ENCODE assay signal across 25 mouse cellular contexts in genomic region chr2:92687702-92688101, GRCm38 (mm10).
DNase-seq lines count a peak whose midpoint lies in the region; ATAC-seq and TF ChIP-seq lines count a peak whose summit lies in the region.
"Had no signal": no experiment of that assay in that cellular context is flagged by ENCODE, and none has a peak within 500 bp of the region (broad histone marks: within the 10 kb centered on the region; RNA-seq: fewer than 3 reads in every experiment).

No protein-coding gene starts in this region.

- H3K27me3 ChIP-seq in kidney, embryonic 16.5 days (ENCODE audit: insufficient read depth, low read length), result no peaks in the 10 kb centered on the region
- H3K27me3 ChIP-seq: embryonic facial prominence, embryonic 12.5 days; heart, embryonic 13.5 days; hindbrain, embryonic 12.5 days; limb, embryonic 15.5 days; lung, embryonic 15.5 days; midbrain, embryonic 13.5 days had no signal

- intact Hi-C loops in heart, postnatal 10 days (cut with DNase I), result no loop called here

- no peak overlapping the region for H3K27ac ChIP-seq in kidney, embryonic 16.5 days (ENCODE audit: low read length)
- H3K27ac ChIP-seq in layer of hippocampus, adult 2 months, result peak overlapping the region; percentile 95
- peak overlapping the region; percentile 67 for H3K27ac ChIP-seq in cortical plate, adult 2 months (ENCODE audit: insufficient read depth, low read length)
- H3K27ac ChIP-seq: embryonic facial prominence, embryonic 12.5 days; heart, adult 2 months; heart, embryonic 13.5 days; hindbrain, embryonic 12.5 days; kidney, postnatal 0 days; limb, embryonic 15.5 days; liver, embryonic 14.5 days; lung, embryonic 15.5 days; midbrain, embryonic 13.5 days had no signal

- H3K9ac ChIP-seq in kidney, embryonic 16.5 days (replicated peaks; ENCODE audit: low read length), result no peak overlapping the region
- H3K9ac ChIP-seq: embryonic facial prominence, embryonic 12.5 days; heart, embryonic 13.5 days; hindbrain, embryonic 12.5 days; limb, embryonic 15.5 days; liver, embryonic 14.5 days; lung, embryonic 15.5 days; midbrain, embryonic 13.5 days had no signal

- H3K4me1 ChIP-seq in kidney, embryonic 16.5 days (ENCODE audit: insufficient read depth, low read length), result no peaks in the 10 kb centered on the region
- H3K4me1 ChIP-seq in cortical plate, adult 2 months (ENCODE audit: control insufficient read depth, insufficient read depth, low read length), result peaks cover 15% of the 10 kb centered on the region
- H3K4me1 ChIP-seq: embryonic facial prominence, embryonic 12.5 days; heart, embryonic 13.5 days; limb, embryonic 15.5 days; lung, embryonic 15.5 days; megakaryocyte, embryonic 14.5 days had no signal

- no peaks in the 10 kb centered on the region for H3K9me3 ChIP-seq in kidney, embryonic 16.5 days (ENCODE audit: low read length)
- H3K9me3 ChIP-seq: embryonic facial prominence, embryonic 12.5 days; heart, embryonic 13.5 days; hindbrain, embryonic 12.5 days; limb, embryonic 15.5 days; lung, embryonic 15.5 days; megakaryocyte, embryonic 14.5 days; midbrain, embryonic 13.5 days had no signal

- 50% methylated on average over 1 of the region's 1 CpGs for WGBS in kidney, embryonic 16.5 days

- TF ChIP-seq CTCF in layer of hippocampus, adult 2 months (conservative IDR thresholded peaks at IDR 0.05), result no peak
- no peak for TF ChIP-seq CTCF in cortical plate, adult 2 months (IDR thresholded peaks at IDR 0.05; ENCODE audit: extremely low read depth, insufficient read depth, low read length)

- no peak overlapping the region for H3K4me3 ChIP-seq in kidney, embryonic 16.5 days (ENCODE audit: low read length)
- no peak overlapping the region for H3K4me3 ChIP-seq in layer of hippocampus, adult 2 months
- no peak overlapping the region for H3K4me3 ChIP-seq in cortical plate, adult 2 months (ENCODE audit: insufficient read depth, low read length)
- H3K4me3 ChIP-seq: embryonic facial prominence, embryonic 12.5 days; heart, adult 2 months; heart, embryonic 13.5 days; hindbrain, embryonic 12.5 days; limb, embryonic 15.5 days; lung, embryonic 15.5 days; megakaryocyte, embryonic 14.5 days; midbrain, embryonic 13.5 days had no signal

- no peak overlapping the region for H3K4me2 ChIP-seq in kidney, embryonic 16.5 days (replicated peaks; ENCODE audit: low read depth, low read length)
- H3K4me2 ChIP-seq: embryonic facial prominence, embryonic 12.5 days; heart, embryonic 13.5 days; hindbrain, embryonic 12.5 days; limb, embryonic 15.5 days; lung, embryonic 15.5 days; midbrain, embryonic 13.5 days had no signal

- ATAC-seq in kidney, embryonic 16.5 days (ENCODE audit: low FRiP score, low TSS enrichment), result no peak
- ATAC-seq: forebrain, embryonic 16.5 days; midbrain, embryonic 13.5 days had no signal

- peak; percentile 9 for DNase-seq in kidney, adult 9 months
- DNase-seq in layer of hippocampus, adult 2 months (ENCODE audit: low spot score in 2 of 2), result peak; percentile 57 to 70
- no peak for DNase-seq in layer of hippocampus, postnatal 10 days (ENCODE audit: low spot score in 2 of 2)
- DNase-seq in kidney, postnatal 4 days, result peak; percentile 9 to 22
- DNase-seq in heart, postnatal 10 days, result no peak
- DNase-seq: adrenal gland, adult 2 months; cerebellum, adult 18-20 months; cerebellum, postnatal 14 days; gastrocnemius, postnatal 36 days; heart, adult 2 months; left cerebral cortex, postnatal 4 days; right cerebral cortex, postnatal 14 days; spleen, adult 18-20 months had no signal

- no peaks in the 10 kb centered on the region for H3K36me3 ChIP-seq in kidney, embryonic 16.5 days (ENCODE audit: insufficient read depth, low read length)
- H3K36me3 ChIP-seq: embryonic facial prominence, embryonic 12.5 days; heart, embryonic 13.5 days; hindbrain, embryonic 12.5 days; limb, embryonic 15.5 days; lung, embryonic 15.5 days; midbrain, embryonic 13.5 days had no signal

- TF ChIP-seq POLR2A in cortical plate, adult 2 months (IDR thresholded peaks at IDR 0.05; ENCODE audit: extremely low read depth, insufficient read depth, low read length), result no peak

Comparison
In these comparisons a context has a peak if more than half of its experiments do, and no peak if none do; other contexts are left out.
1. DNase-seq: peak in kidney, adult 9 months (single experiment), layer of hippocampus, adult 2 months (2 of 2) and kidney, postnatal 4 days (2 of 2); none in layer of hippocampus, postnatal 10 days (0 of 2) and heart, postnatal 10 days (0 of 2).